Mouse (Mus musculus) gonadal fat pad, adult 2 months (tissue): Measurements from ENCODE around the gene Gnl3l. TPM values are rescaled to one million over a fixed set of nuclear protein-coding genes. Genes with fewer than 3 reads are reported as not detected.

ENCODE experiments used
- DNase-seq: peaks from one replicate; pipeline ENCODE4 v3.0.0-alpha.2; 2012; ENCODE audit warnings: low read depth
- polyA plus RNA-seq: library from polyadenylated mRNA; depleted of rRNA; stranded (reverse); fragments of >200 nt; gene quantifications from 2 replicates; pipeline ENCODE4 v1.2.3, GENCODE M21; 2012; rRNA removed

Gnl3l gene
- polyA plus RNA-seq = 9.4 and 12.7 TPM in 2 replicates

GRCm38 (mm10) chrX:151016938-151017877, at the start of gene Gnl3l:
Gnl3l (minus strand) TSS chrX:151017322.
- DNase-seq = peak; percentile 45

- no peak for DNase-seq
Observed at GRCm38 (mm10) chrX:151066071-151066666, 49.0 kb upstream of the Gnl3l start.

GRCm38 (mm10) chrX:151061615-151062299, 44.6 kb upstream of the Gnl3l start:
- DNase-seq = no peak

GRCm38 (mm10) chrX:151059346-151059745, 42.2 kb upstream of the Gnl3l start:
- DNase-seq = no peak

- DNase-seq = no peak
Observed at GRCm38 (mm10) chrX:151055559-151055958, 38.4 kb upstream of the Gnl3l start.

- no peak for DNase-seq
Observed at GRCm38 (mm10) chrX:151054489-151054888, 37.4 kb upstream of the Gnl3l start.

GRCm38 (mm10) chrX:151050337-151050736, 33.2 kb upstream of the Gnl3l start:
- no peak for DNase-seq

GRCm38 (mm10) chrX:151049661-151050215, 32.6 kb upstream of the Gnl3l start:
- DNase-seq = no peak

GRCm38 (mm10) chrX:151047431-151048058, 30.4 kb upstream of the Gnl3l start:
- no peak for DNase-seq

- no peak for DNase-seq
Observed at GRCm38 (mm10) chrX:151046777-151047430, 29.8 kb upstream of the Gnl3l start.

GRCm38 (mm10) chrX:151046321-151046720, 29.2 kb upstream of the Gnl3l start:
- DNase-seq = no peak

- DNase-seq = no peak
Observed at GRCm38 (mm10) chrX:151045850-151046249, 28.7 kb upstream of the Gnl3l start, which contains the start of gene Fgd1. Fgd1 (plus strand) TSS chrX:151046150.

- no peak for DNase-seq
Observed at GRCm38 (mm10) chrX:151041223-151041622, 24.1 kb upstream of the Gnl3l start.

- no peak for DNase-seq
Observed at GRCm38 (mm10) chrX:151031400-151031799, 14.3 kb upstream of the Gnl3l start.

GRCm38 (mm10) chrX:151018798-151019197, 1.7 kb upstream of the Gnl3l start:
- DNase-seq = no peak

- DNase-seq = no peak
Observed at GRCm38 (mm10) chrX:151017897-151018296, 775 bp upstream of the Gnl3l start.

GRCm38 (mm10) chrX:150996775-150997174, 20.3 kb downstream of the Gnl3l start:
- no peak for DNase-seq

- DNase-seq = no peak
Observed at GRCm38 (mm10) chrX:150981621-150982020, 35.5 kb downstream of the Gnl3l start.

GRCm38 (mm10) chrX:150975424-150975823, 41.7 kb downstream of the Gnl3l start:
- no peak for DNase-seq

- no peak for DNase-seq
Observed at GRCm38 (mm10) chrX:150963027-150963426, 54.1 kb downstream of the Gnl3l start.

GRCm38 (mm10) chrX:150960702-150961101, 56.4 kb downstream of the Gnl3l start:
- no peak for DNase-seq
